Mouse (Mus musculus): ENCODE results near the gene Alg1.

- TF ChIP-seq FLI1 (IDR thresholded peaks at IDR 0.05; ENCODE audit: low read length) (no peak), GATA1 (IDR thresholded peaks at IDR 0.05; ENCODE audit: borderline replicate concordance, low read length) (no peak)
Observed at GRCm38 (mm10) chr16:5202681-5203080, 30.7 kb upstream of the Alg1 start.
